Mouse (Mus musculus): ENCODE measurements around the gene Gm853. TPM values are rescaled to one million over a fixed set of nuclear protein-coding genes. Genes with fewer than 3 reads are reported as not detected.

Gm853 gene
- polyA plus RNA-seq, 1 experiment, result not detected

GRCm38 (mm10) chr4:130166592-130166991, 55.6 kb downstream of the Gm853 start:
- no peak for TF ChIP-seq GATA1 (IDR thresholded peaks at IDR 0.05; ENCODE audit: low read length)
- TF ChIP-seq TAL1 (IDR thresholded peaks at IDR 0.05; ENCODE audit: low read length), result no peak
- Histone ChIP-seq H3K9me3 (ENCODE audit: control insufficient read depth, low read length) (no peaks in the 10 kb centered on the region), H3K4me3 (replicated peaks) (no peak overlapping the region), H3K27me3 (ENCODE audit: control insufficient read depth) (peaks cover 65% of the 10 kb centered on the region), H3K36me3 (ENCODE audit: control insufficient read depth) (peaks cover 73% of the 10 kb centered on the region), H3K4me1 (ENCODE audit: control insufficient read depth) (peaks cover 34% of the 10 kb centered on the region)

GRCm38 (mm10) chr4:130166061-130166460, 56.1 kb downstream of the Gm853 start:
- Histone ChIP-seq H3K36me3 (ENCODE audit: control insufficient read depth) (peaks cover 68% of the 10 kb centered on the region), H3K4me1 (ENCODE audit: control insufficient read depth) (peaks cover 29% of the 10 kb centered on the region), H3K27me3 (ENCODE audit: control insufficient read depth) (peaks cover 69% of the 10 kb centered on the region), H3K4me3 (replicated peaks) (no peak overlapping the region), H3K9me3 (ENCODE audit: control insufficient read depth, low read length) (no peaks in the 10 kb centered on the region)
- no peak for TF ChIP-seq TAL1 (IDR thresholded peaks at IDR 0.05; ENCODE audit: low read length)
- no peak for TF ChIP-seq GATA1 (IDR thresholded peaks at IDR 0.05; ENCODE audit: low read length)

- H3K9me3 ChIP-seq (ENCODE audit: control insufficient read depth, low read length), result no peaks in the 10 kb centered on the region
- H3K4me3 ChIP-seq (replicated peaks), result no peak overlapping the region
- H3K27me3 ChIP-seq (ENCODE audit: control insufficient read depth), result peaks cover 78% of the 10 kb centered on the region
- peaks cover 14% of the 10 kb centered on the region for H3K4me1 ChIP-seq (ENCODE audit: control insufficient read depth)
- peaks cover 49% of the 10 kb centered on the region for H3K36me3 ChIP-seq (ENCODE audit: control insufficient read depth)
- TF ChIP-seq GATA1 (IDR thresholded peaks at IDR 0.05; ENCODE audit: low read length), result no peak
- no peak for TF ChIP-seq TAL1 (IDR thresholded peaks at IDR 0.05; ENCODE audit: low read length)
These were observed 58.1 kb downstream of the Gm853 start for GRCm38 (mm10) chr4:130164121-130164520.

GRCm38 (mm10) chr4:130163391-130163861, 58.8 kb downstream of the Gm853 start:
- H3K27me3 ChIP-seq (ENCODE audit: control insufficient read depth), result peaks cover 74% of the 10 kb centered on the region
- peaks cover 8% of the 10 kb centered on the region for H3K4me1 ChIP-seq (ENCODE audit: control insufficient read depth)
- no peak overlapping the region for H3K4me3 ChIP-seq (replicated peaks)
- H3K9me3 ChIP-seq (ENCODE audit: control insufficient read depth, low read length), result no peaks in the 10 kb centered on the region
- H3K36me3 ChIP-seq (ENCODE audit: control insufficient read depth), result peaks cover 42% of the 10 kb centered on the region
- TF ChIP-seq GATA1 (IDR thresholded peaks at IDR 0.05; ENCODE audit: low read length), result no peak
- TF ChIP-seq TAL1 (IDR thresholded peaks at IDR 0.05; ENCODE audit: low read length), result no peak

- Histone ChIP-seq H3K4me1 (ENCODE audit: control insufficient read depth) (no peaks in the 10 kb centered on the region; the same call in 1 of the 2 replicates), H3K9me3 (ENCODE audit: control insufficient read depth, low read length) (no peaks in the 10 kb centered on the region), H3K27me3 (ENCODE audit: control insufficient read depth) (peaks cover 68% of the 10 kb centered on the region), H3K4me3 (replicated peaks) (no peak overlapping the region), H3K36me3 (ENCODE audit: control insufficient read depth) (peaks cover 21% of the 10 kb centered on the region)
- TF ChIP-seq GATA1 (IDR thresholded peaks at IDR 0.05; ENCODE audit: low read length), result no peak
- no peak for TF ChIP-seq TAL1 (IDR thresholded peaks at IDR 0.05; ENCODE audit: low read length)
These were observed 60.9 kb downstream of the Gm853 start for GRCm38 (mm10) chr4:130161349-130161748.

Other genes starting within 250 kb of the Gm853 start
- 0.02 TPM in 1 of 2 replicates, not detected in the other for gene Adgrb2, start 237.5 kb downstream of the Gm853 start, polyA plus RNA-seq (2012)
- gene Col16a1, start 174.6 kb downstream of the Gm853 start, polyA plus RNA-seq (2012), result not detected in 2 replicates
- gene Pef1, start 119.8 kb downstream of the Gm853 start, polyA plus RNA-seq (2012), result 3.1 and 3.8 TPM in 2 replicates
- gene Hcrtr1, start 83.0 kb downstream of the Gm853 start, polyA plus RNA-seq (2012), result not detected in 2 replicates
- gene Tinagl1, start 47.3 kb downstream of the Gm853 start, polyA plus RNA-seq (2012), result 58.6 and 58.7 TPM in 2 replicates
- not detected in 2 replicates for gene Serinc2, start 56.8 kb upstream of the Gm853 start, polyA plus RNA-seq (2012)
- gene Fabp3, start 86.2 kb upstream of the Gm853 start, polyA plus RNA-seq (2012), result not detected in 2 replicates
- not detected in 2 replicates for gene Gm10570, start 86.3 kb upstream of the Gm853 start, polyA plus RNA-seq (2012)
- gene Zcchc17, start 137.5 kb upstream of the Gm853 start, polyA plus RNA-seq (2012), result 3.1 and 3.2 TPM in 2 replicates
- 6.1 TPM in 2 replicates for gene Snrnp40, start 137.7 kb upstream of the Gm853 start, polyA plus RNA-seq (2012)

Measured in erythroblast, embryonic 14.5 days (primary cell).